Mouse (Mus musculus): ENCODE results near the gene Hgd. TPM values are rescaled to one million over a fixed set of nuclear protein-coding genes. Genes with fewer than 3 reads are reported as not detected.

The Hgd gene
- polyA plus RNA-seq, 1 experiment, result 426 TPM

- no peak for DNase-seq
- TF ChIP-seq CTCF (conservative IDR thresholded peaks at IDR 0.05; ENCODE audit: insufficient read depth, insufficient read length, low read depth, low read length) (no peak), POLR2A (IDR thresholded peaks at IDR 0.05; ENCODE audit: low read depth, low read length) (no peak)
- 78% methylated on average over 7 of the region's 7 CpGs for WGBS
- Histone ChIP-seq H3K4me1 (ENCODE audit: control insufficient read depth, insufficient read depth, low read length) (no peaks in the 10 kb centered on the region), H3K27ac (ENCODE audit: insufficient read depth, low read depth, low read length) (no peak overlapping the region), H3K4me3 (ENCODE audit: insufficient read depth, low read depth, low read length) (no peak overlapping the region), H3K36me3 (ENCODE audit: control insufficient read depth, insufficient read depth, low read length) (peaks cover 1% of the 10 kb centered on the region; the same call in 1 of the 2 replicates), H3K27me3 (replicated peaks; ENCODE audit: control insufficient read depth, insufficient read depth, low read length) (no peaks in the 10 kb centered on the region)
These were observed 31.1 kb downstream of the Hgd start for GRCm38 (mm10) chr16:37611072-37611471.

- no peak overlapping the region for H3K4me3 ChIP-seq (ENCODE audit: insufficient read depth, low read depth, low read length)
- H3K27me3 ChIP-seq (replicated peaks; ENCODE audit: control insufficient read depth, insufficient read depth, low read length), result no peaks in the 10 kb centered on the region
- DNase-seq, result no peak
- H3K27ac ChIP-seq (ENCODE audit: insufficient read depth, low read depth, low read length), result no peak overlapping the region
- H3K4me1 ChIP-seq (ENCODE audit: control insufficient read depth, insufficient read depth, low read length), result no peaks in the 10 kb centered on the region
- 93% methylated on average over 5 of the region's 5 CpGs for WGBS
- peaks cover 1% of the 10 kb centered on the region; the same call in 1 of the 2 replicates for H3K36me3 ChIP-seq (ENCODE audit: control insufficient read depth, insufficient read depth, low read length)
- TF ChIP-seq POLR2A (IDR thresholded peaks at IDR 0.05; ENCODE audit: low read depth, low read length) (no peak), CTCF (conservative IDR thresholded peaks at IDR 0.05; ENCODE audit: insufficient read depth, insufficient read length, low read depth, low read length) (no peak)
These were observed 32.1 kb downstream of the Hgd start for GRCm38 (mm10) chr16:37612013-37612412.

- Histone ChIP-seq H3K36me3 (ENCODE audit: control insufficient read depth, insufficient read depth, low read length) (peaks cover 4% of the 10 kb centered on the region; the same call in 1 of the 2 replicates), H3K27me3 (replicated peaks; ENCODE audit: control insufficient read depth, insufficient read depth, low read length) (no peaks in the 10 kb centered on the region), H3K27ac (ENCODE audit: insufficient read depth, low read depth, low read length) (no peak overlapping the region), H3K4me3 (ENCODE audit: insufficient read depth, low read depth, low read length) (no peak overlapping the region), H3K4me1 (ENCODE audit: control insufficient read depth, insufficient read depth, low read length) (no peaks in the 10 kb centered on the region)
- 89% methylated on average over 9 of the region's 9 CpGs for WGBS
- no peak for DNase-seq
- no peak for TF ChIP-seq POLR2A (IDR thresholded peaks at IDR 0.05; ENCODE audit: low read depth, low read length)
- no peak for TF ChIP-seq CTCF (conservative IDR thresholded peaks at IDR 0.05; ENCODE audit: insufficient read depth, insufficient read length, low read depth, low read length)
These were observed 34.6 kb downstream of the Hgd start for GRCm38 (mm10) chr16:37614540-37614939.

- H3K36me3 ChIP-seq (ENCODE audit: control insufficient read depth, insufficient read depth, low read length), result peaks cover 4% of the 10 kb centered on the region; the same call in 1 of the 2 replicates
- no peak overlapping the region for H3K27ac ChIP-seq (ENCODE audit: insufficient read depth, low read depth, low read length)
- 55% methylated on average over 8 of the region's 8 CpGs for WGBS
- H3K27me3 ChIP-seq (replicated peaks; ENCODE audit: control insufficient read depth, insufficient read depth, low read length), result no peaks in the 10 kb centered on the region
- TF ChIP-seq CTCF (conservative IDR thresholded peaks at IDR 0.05; ENCODE audit: insufficient read depth, insufficient read length, low read depth, low read length) (no peak), POLR2A (IDR thresholded peaks at IDR 0.05; ENCODE audit: low read depth, low read length) (no peak)
- no peak for DNase-seq
- no peak overlapping the region for H3K4me3 ChIP-seq (ENCODE audit: insufficient read depth, low read depth, low read length)
- no peaks in the 10 kb centered on the region for H3K4me1 ChIP-seq (ENCODE audit: control insufficient read depth, insufficient read depth, low read length)
These were observed 35.5 kb downstream of the Hgd start for GRCm38 (mm10) chr16:37615429-37615828.

GRCm38 (mm10) chr16:37616104-37616503 lies 36.2 kb downstream of the Hgd start:
- TF ChIP-seq POLR2A (IDR thresholded peaks at IDR 0.05; ENCODE audit: low read depth, low read length) (no peak), CTCF (conservative IDR thresholded peaks at IDR 0.05; ENCODE audit: insufficient read depth, insufficient read length, low read depth, low read length) (no peak)
- H3K27ac ChIP-seq (ENCODE audit: insufficient read depth, low read depth, low read length), result no peak overlapping the region
- peaks cover 3% of the 10 kb centered on the region; the same call in 1 of the 2 replicates for H3K36me3 ChIP-seq (ENCODE audit: control insufficient read depth, insufficient read depth, low read length)
- H3K4me3 ChIP-seq (ENCODE audit: insufficient read depth, low read depth, low read length), result no peak overlapping the region
- 72% methylated on average over 8 of the region's 8 CpGs for WGBS
- no peaks in the 10 kb centered on the region for H3K4me1 ChIP-seq (ENCODE audit: control insufficient read depth, insufficient read depth, low read length)
- DNase-seq, result no peak
- no peaks in the 10 kb centered on the region for H3K27me3 ChIP-seq (replicated peaks; ENCODE audit: control insufficient read depth, insufficient read depth, low read length)

- no peak for TF ChIP-seq CTCF (conservative IDR thresholded peaks at IDR 0.05; ENCODE audit: insufficient read depth, insufficient read length, low read depth, low read length)
- no peak for TF ChIP-seq POLR2A (IDR thresholded peaks at IDR 0.05; ENCODE audit: low read depth, low read length)
- 34% methylated on average over 3 of the region's 3 CpGs for WGBS
- DNase-seq, result no peak
- Histone ChIP-seq H3K4me1 (ENCODE audit: control insufficient read depth, insufficient read depth, low read length) (no peaks in the 10 kb centered on the region), H3K36me3 (ENCODE audit: control insufficient read depth, insufficient read depth, low read length) (peaks cover 3% of the 10 kb centered on the region; the same call in 1 of the 2 replicates), H3K4me3 (ENCODE audit: insufficient read depth, low read depth, low read length) (no peak overlapping the region), H3K27me3 (replicated peaks; ENCODE audit: control insufficient read depth, insufficient read depth, low read length) (no peaks in the 10 kb centered on the region), H3K27ac (ENCODE audit: insufficient read depth, low read depth, low read length) (no peak overlapping the region)
These were observed 37.7 kb downstream of the Hgd start for GRCm38 (mm10) chr16:37617695-37618094.

GRCm38 (mm10) chr16:37622403-37622802 lies 42.5 kb downstream of the Hgd start:
- no peak overlapping the region for H3K4me3 ChIP-seq (ENCODE audit: insufficient read depth, low read depth, low read length)
- H3K4me1 ChIP-seq (ENCODE audit: control insufficient read depth, insufficient read depth, low read length), result peaks cover 5% of the 10 kb centered on the region; the same call in 1 of the 2 replicates
- peaks cover 3% of the 10 kb centered on the region; the same call in 1 of the 2 replicates for H3K36me3 ChIP-seq (ENCODE audit: control insufficient read depth, insufficient read depth, low read length)
- 68% methylated on average over 3 of the region's 3 CpGs for WGBS
- H3K27me3 ChIP-seq (replicated peaks; ENCODE audit: control insufficient read depth, insufficient read depth, low read length), result no peaks in the 10 kb centered on the region
- TF ChIP-seq POLR2A (IDR thresholded peaks at IDR 0.05; ENCODE audit: low read depth, low read length) (no peak), CTCF (conservative IDR thresholded peaks at IDR 0.05; ENCODE audit: insufficient read depth, insufficient read length, low read depth, low read length) (no peak)
- DNase-seq, result no peak
- H3K27ac ChIP-seq (ENCODE audit: insufficient read depth, low read depth, low read length), result no peak overlapping the region
